Mouse (Mus musculus) intestine, postnatal 0 days (tissue): ENCODE data around the gene P2ry6. TPM values are rescaled to one million over a fixed set of nuclear protein-coding genes. Genes with fewer than 3 reads are reported as not detected.

Source experiments
- ATAC-seq: fragments of 200-750 bp; cut with Nextera tagmentation; 2 replicates; pipeline ENCODE4 v1.8.0; 2017; ENCODE audit warnings: mild to moderate bottlenecking, moderate TSS enrichment, moderate library complexity
- H3K27ac ChIP-seq: fragments of 300-500 bp; sonication (generic); 2 replicates; pipeline ENCODE4 v1.5.1; 2014; ENCODE audit warnings: mild to moderate bottlenecking, low read depth, low read length, moderate library complexity
- H3K27me3 ChIP-seq: fragments of 300-500 bp; sonication (generic); replicated peaks from 2 replicates; pipeline ENCODE4 v1.6.1; 2014; ENCODE audit warnings: low read length, mixed read lengths; ENCODE audit not compliant: control insufficient read depth, insufficient read depth
- H3K36me3 ChIP-seq: fragments of 300-500 bp; sonication (generic); 2 replicates; pipeline ENCODE4 v1.6.1; 2014; ENCODE audit warnings: mild to moderate bottlenecking, moderate library complexity; ENCODE audit not compliant: control insufficient read depth, insufficient read depth
- H3K4me1 ChIP-seq: fragments of 300-500 bp; sonication (generic); replicated peaks from 2 replicates; pipeline ENCODE4 v1.6.1; 2014; ENCODE audit warnings: antibody characterized with exemption, low read length, mixed read lengths; ENCODE audit not compliant: control insufficient read depth, insufficient read depth
- H3K4me2 ChIP-seq: fragments of 300-500 bp; sonication (generic); replicated peaks from 2 replicates; pipeline ENCODE4 v1.6.1; 2014; ENCODE audit warnings: low read depth, mild to moderate bottlenecking, moderate library complexity
- H3K4me3 ChIP-seq: fragments of 300-500 bp; sonication (generic); 2 replicates; pipeline ENCODE4 v1.5.1; 2014; ENCODE audit warnings: low read depth, low read length
- H3K9ac ChIP-seq: fragments of 300-500 bp; sonication (generic); 2 replicates; pipeline ENCODE4 v1.6.1; 2014; ENCODE audit warnings: mild to moderate bottlenecking, low read depth, low read length
- H3K9me3 ChIP-seq: fragments of 300-500 bp; sonication (generic); 2 replicates; pipeline ENCODE4 v1.6.1; 2016; ENCODE audit warnings: mixed run types; ENCODE audit not compliant: control insufficient read depth
- CTCF ChIP-seq: sonication (generic); IDR thresholded peaks from 2 replicates; pipeline ENCODE4 v1.5.1; 2016; ENCODE audit warnings: low read depth, mild to moderate bottlenecking, control low read depth, antibody characterized with exemption, moderate library complexity
- WGBS: fragments of 180-500 bp; shearing (Covaris S2); extraction: QIAGEN DNeasy Blood & Tissue Kit; methylation state at CpG from one replicate; pipeline ENCODE4 v1.1.7; 2014; 5-methylcytosine and 5-hydroxymethylcytosine counted together
- polyA plus RNA-seq: library from polyadenylated mRNA; unstranded; fragments of >200 nt; fragmentation: Nextera tagmentation; extraction: Ambion mirVana; gene quantifications from 2 replicates; pipeline ENCODE4 v1.2.1, GENCODE M21; 2015

P2ry6 gene
- polyA plus RNA-seq, 1 experiment from 2014 or later, result 5.7 TPM

DNA sequence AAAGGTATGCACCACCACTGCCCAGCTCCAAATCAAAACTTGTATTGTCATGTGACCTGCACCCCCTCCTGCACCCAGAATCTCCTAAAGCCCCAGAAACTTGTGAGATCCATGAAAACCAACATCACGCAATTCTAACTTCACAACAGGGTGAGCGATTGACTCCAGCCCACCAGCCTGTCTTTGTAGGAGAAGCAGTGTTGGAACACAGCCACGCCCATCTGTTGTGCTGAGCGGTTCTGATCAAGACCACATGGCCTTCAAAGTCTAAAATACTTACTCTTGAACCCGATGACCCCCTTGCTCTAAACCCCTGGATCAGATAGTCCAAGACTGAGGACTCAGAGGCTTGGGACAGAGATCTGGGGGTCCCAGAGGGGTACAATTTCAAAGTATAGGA lies 25.2 kb upstream of the P2ry6 start:
- Histone ChIP-seq H3K27ac (no peak overlapping the region), H3K9ac (no peak overlapping the region), H3K36me3 (peaks cover 7% of the 10 kb centered on the region; the same call in 1 of the 2 replicates), H3K27me3 (no peaks in the 10 kb centered on the region), H3K4me3 (no peak overlapping the region), H3K9me3 (no peaks in the 10 kb centered on the region), H3K4me1 (no peaks in the 10 kb centered on the region), H3K4me2 (no peak overlapping the region)
- TF ChIP-seq CTCF, result no peak
- 84% methylated on average over 5 of the region's 5 CpGs for WGBS
- no peak for ATAC-seq

DNA sequence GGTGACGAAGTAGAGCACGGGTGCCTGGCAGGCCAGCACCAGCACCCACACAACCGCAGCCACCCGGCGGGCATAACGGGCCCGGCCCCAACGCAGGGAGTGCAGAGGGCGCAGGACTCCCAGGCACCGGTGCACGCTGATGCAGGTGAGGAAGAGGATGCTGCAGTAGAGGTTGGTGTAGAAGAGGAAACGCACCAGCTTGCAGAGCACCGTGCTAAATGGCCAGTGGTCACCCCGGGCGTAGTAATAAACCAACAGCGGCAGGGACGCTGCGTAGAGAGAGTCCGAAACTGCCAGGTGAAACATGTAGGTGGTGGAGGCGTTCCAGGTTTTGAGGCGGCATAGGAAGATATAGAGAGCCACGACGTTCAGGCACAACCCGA lies 24.1 kb upstream of the P2ry6 start:
- no peak overlapping the region for H3K4me2 ChIP-seq
- ATAC-seq, result no peak
- no peak overlapping the region for H3K4me3 ChIP-seq
- 91% methylated on average over 24 of the region's 24 CpGs for WGBS
- H3K9ac ChIP-seq, result no peak overlapping the region
- H3K9me3 ChIP-seq, result no peaks in the 10 kb centered on the region
- H3K27ac ChIP-seq, result no peak overlapping the region
- no peaks in the 10 kb centered on the region for H3K27me3 ChIP-seq
- no peaks in the 10 kb centered on the region for H3K4me1 ChIP-seq
- H3K36me3 ChIP-seq, result peaks cover 7% of the 10 kb centered on the region; the same call in 1 of the 2 replicates
- TF ChIP-seq CTCF, result no peak

GRCm38 (mm10) chr7:100997951-100998577 lies 23.6 kb upstream of the P2ry6 start:
- Histone ChIP-seq H3K4me2 (no peak overlapping the region), H3K9me3 (no peaks in the 10 kb centered on the region), H3K27me3 (no peaks in the 10 kb centered on the region), H3K36me3 (peaks cover 7% of the 10 kb centered on the region; the same call in 1 of the 2 replicates), H3K9ac (no peak overlapping the region), H3K4me3 (no peak overlapping the region), H3K27ac (no peak overlapping the region), H3K4me1 (no peaks in the 10 kb centered on the region)
- ATAC-seq, result no peak
- TF ChIP-seq CTCF, result no peak
- WGBS, result 86% methylated on average over 31 of the region's 31 CpGs

DNA sequence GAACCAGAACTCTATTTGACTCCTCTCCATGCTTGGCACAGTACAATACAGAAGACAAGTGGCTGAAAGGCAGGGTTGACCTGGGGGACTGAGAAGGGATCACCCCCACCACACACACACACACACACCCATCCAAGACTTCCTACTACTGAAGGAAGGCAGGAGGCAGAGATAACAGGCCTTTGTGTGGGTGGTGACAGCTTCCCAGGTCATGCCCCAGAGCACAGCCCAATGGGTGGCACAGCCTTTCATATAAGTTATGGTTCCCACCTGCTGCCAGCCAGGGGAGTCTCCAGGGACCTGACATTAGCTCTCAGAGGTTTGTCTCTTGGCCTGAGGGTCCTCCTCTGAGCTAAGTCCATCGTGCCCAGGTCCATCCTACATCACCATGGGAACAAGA lies 22.8 kb upstream of the P2ry6 start:
- Histone ChIP-seq H3K27me3 (no peaks in the 10 kb centered on the region), H3K4me2 (no peak overlapping the region), H3K9me3 (no peaks in the 10 kb centered on the region), H3K9ac (no peak overlapping the region), H3K27ac (no peak overlapping the region), H3K36me3 (peaks cover 7% of the 10 kb centered on the region; the same call in 1 of the 2 replicates), H3K4me1 (no peaks in the 10 kb centered on the region), H3K4me3 (no peak overlapping the region)
- TF ChIP-seq CTCF, result no peak
- 83% methylated on average over 1 of the region's 1 CpGs for WGBS
- ATAC-seq, result no peak

DNA sequence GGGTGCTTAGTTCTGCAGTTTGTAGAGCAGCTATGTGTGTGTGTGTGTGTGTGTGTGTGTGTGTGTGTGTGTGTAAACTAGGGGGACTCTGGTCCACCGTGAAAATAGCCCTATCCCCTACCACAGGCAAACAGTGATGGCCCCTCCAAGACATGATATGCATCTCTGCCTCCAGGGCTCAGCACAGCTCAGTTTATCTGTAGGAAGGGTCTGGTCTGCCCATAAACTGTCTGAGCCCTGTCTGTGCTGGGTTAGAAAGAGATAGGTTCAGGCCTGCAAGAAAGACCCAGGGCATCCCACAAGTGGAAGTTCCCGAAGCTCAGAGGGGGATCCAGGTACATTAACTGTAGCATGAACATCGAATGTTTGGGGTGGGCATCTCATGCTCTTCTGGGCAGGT lies 21.5 kb upstream of the P2ry6 start:
- Histone ChIP-seq H3K9me3 (no peaks in the 10 kb centered on the region), H3K27ac (no peak overlapping the region), H3K36me3 (peaks cover 7% of the 10 kb centered on the region; the same call in 1 of the 2 replicates), H3K27me3 (no peaks in the 10 kb centered on the region), H3K4me2 (no peak overlapping the region), H3K9ac (no peak overlapping the region), H3K4me1 (no peaks in the 10 kb centered on the region), H3K4me3 (no peak overlapping the region)
- 74% methylated on average over 3 of the region's 3 CpGs for WGBS
- no peak for ATAC-seq
- no peak for TF ChIP-seq CTCF

DNA sequence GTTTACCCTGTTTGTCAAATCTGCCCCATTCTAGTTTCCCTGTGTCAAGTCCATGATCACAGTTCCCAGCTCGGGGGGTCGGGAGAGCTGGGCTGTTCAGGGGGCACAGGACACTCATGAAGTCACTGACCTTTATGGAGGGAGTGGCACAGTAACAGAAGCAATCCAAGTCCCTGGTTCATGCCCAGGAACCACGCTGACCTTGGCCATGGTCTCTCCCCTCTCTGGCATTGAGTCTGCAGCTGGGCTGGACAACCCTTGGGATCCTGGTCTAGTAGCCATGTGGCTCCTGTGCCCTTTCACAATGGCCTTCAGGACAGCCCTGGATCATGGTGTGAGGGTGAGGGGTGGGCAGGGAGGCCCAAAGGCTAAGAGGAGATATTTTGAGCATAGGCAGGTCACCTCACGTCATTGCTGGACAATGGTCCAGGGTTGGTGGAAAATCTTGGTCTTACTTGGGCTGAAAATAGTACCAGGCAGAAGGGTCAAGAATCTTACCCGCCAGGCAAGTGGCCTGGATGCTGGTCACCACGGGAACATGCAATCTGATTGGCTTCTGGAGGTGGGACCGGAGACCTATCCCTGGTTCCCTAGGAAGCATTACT lies 20.9 kb upstream of the P2ry6 start:
- no peak for TF ChIP-seq CTCF
- Histone ChIP-seq H3K36me3 (peaks cover 7% of the 10 kb centered on the region; the same call in 1 of the 2 replicates), H3K4me2 (no peak overlapping the region), H3K4me1 (no peaks in the 10 kb centered on the region), H3K27ac (no peak overlapping the region), H3K4me3 (no peak overlapping the region), H3K9me3 (no peaks in the 10 kb centered on the region), H3K9ac (no peak overlapping the region), H3K27me3 (no peaks in the 10 kb centered on the region)
- WGBS, result 80% methylated on average over 7 of the region's 7 CpGs
- no peak for ATAC-seq
